Mouse (Mus musculus) testis, adult 2 months (tissue): ENCODE data around the gene Gzma. TPM values are rescaled to one million over a fixed set of nuclear protein-coding genes. Genes with fewer than 3 reads are reported as not detected.

Experiments used
- H3K27ac ChIP-seq: fragments of 200-500 bp; 2 replicates; pipeline ENCODE4 v1.5.1; 2012; ENCODE audit warnings: low read depth, low read length; ENCODE audit not compliant: control insufficient read depth, insufficient read depth
- H3K27me3 ChIP-seq: fragments of 200-500 bp; 2 replicates; pipeline ENCODE4 v1.6.1; 2012; ENCODE audit warnings: mild to moderate bottlenecking, low read length, moderate library complexity; ENCODE audit not compliant: control insufficient read depth, insufficient read depth
- H3K36me3 ChIP-seq: fragments of 200-500 bp; 2 replicates; pipeline ENCODE4 v1.6.1; 2012; ENCODE audit warnings: mild to moderate bottlenecking, low read length; ENCODE audit not compliant: control insufficient read depth, insufficient read depth
- H3K4me1 ChIP-seq: fragments of 200-500 bp; 2 replicates; pipeline ENCODE4 v1.6.1; 2012; ENCODE audit warnings: low read length; ENCODE audit not compliant: control insufficient read depth, insufficient read depth
- H3K4me3 ChIP-seq: fragments of 200-500 bp; 2 replicates; pipeline ENCODE4 v1.5.1; 2012; ENCODE audit warnings: low read depth, mild to moderate bottlenecking, low read length, moderate library complexity, mixed read lengths; ENCODE audit not compliant: control insufficient read depth
- CTCF ChIP-seq: fragments of 200-500 bp; IDR thresholded peaks from 2 replicates; pipeline ENCODE4 v1.5.1; 2012; ENCODE audit warnings: low read depth, mild to moderate bottlenecking, inconsistent platforms, low read length, moderate library complexity; ENCODE audit not compliant: control insufficient read depth, insufficient read depth, insufficient replicate concordance
- POLR2A ChIP-seq: fragments of 200-500 bp; IDR thresholded peaks from 2 replicates; pipeline ENCODE4 v1.6.1; 2012; ENCODE audit warnings: low read depth, mild to moderate bottlenecking, inconsistent platforms, low read length, moderate library complexity; ENCODE audit not compliant: control insufficient read depth
- polyA plus RNA-seq: library from polyadenylated mRNA; depleted of rRNA; stranded (reverse); fragments of >200 nt; gene quantifications from 2 replicates; pipeline ENCODE4 v1.2.3, GENCODE M21; 2012

The Gzma gene
- polyA plus RNA-seq, 1 experiment = 0.16 TPM

DNA sequence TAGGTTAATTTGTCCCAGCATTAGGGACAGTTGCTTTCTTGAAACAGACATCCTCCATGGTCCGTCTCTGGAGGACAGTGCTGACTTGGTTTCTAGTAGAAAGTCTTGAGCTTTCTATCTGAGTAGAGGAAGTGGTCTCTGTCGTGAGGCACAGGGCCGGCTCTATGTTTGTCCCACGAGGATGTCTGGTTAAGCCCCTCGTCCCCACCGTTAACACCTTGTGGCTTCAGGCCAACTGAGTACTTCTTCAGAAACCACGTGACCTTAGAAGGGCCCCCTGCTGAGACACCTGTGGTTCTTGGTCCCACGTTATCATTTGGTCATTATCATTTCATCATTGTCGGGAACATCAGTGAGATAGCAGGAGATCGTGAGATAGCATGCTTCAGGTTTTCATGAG, 1.0 kb upstream of the Gzma start:
- H3K27ac ChIP-seq = no peak overlapping the region
- H3K4me3 ChIP-seq = no peak overlapping the region
- no peaks in the 10 kb centered on the region for H3K4me1 ChIP-seq
- TF ChIP-seq POLR2A = no peak
- no peak for TF ChIP-seq CTCF
- H3K36me3 ChIP-seq = no peaks in the 10 kb centered on the region
- no peaks in the 10 kb centered on the region for H3K27me3 ChIP-seq

DNA sequence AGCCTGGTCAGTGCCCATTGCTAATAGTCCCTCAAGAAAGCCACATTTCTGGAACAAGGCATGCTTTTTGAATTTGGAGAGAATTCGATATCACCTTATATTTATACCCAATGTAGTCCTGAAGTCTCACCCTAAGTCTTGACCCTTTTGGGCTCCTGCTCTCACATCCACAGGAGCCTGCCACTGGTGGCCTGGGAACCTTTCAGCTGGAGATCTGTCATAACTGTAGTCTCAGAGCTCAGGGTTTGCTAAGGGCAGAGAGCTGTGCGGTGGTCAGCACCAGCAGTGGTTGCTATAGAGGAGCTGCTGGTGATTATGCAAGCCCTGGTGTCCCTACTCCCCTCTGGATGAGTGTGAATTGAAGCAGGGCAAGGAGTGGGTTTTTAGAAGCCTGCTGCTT, 2.4 kb downstream of the Gzma start:
- TF ChIP-seq CTCF (no peak), POLR2A (no peak)
- Histone ChIP-seq H3K27me3 (no peaks in the 10 kb centered on the region), H3K36me3 (no peaks in the 10 kb centered on the region), H3K27ac (no peak overlapping the region), H3K4me1 (no peaks in the 10 kb centered on the region), H3K4me3 (no peak overlapping the region)

- Histone ChIP-seq H3K4me3 (no peak overlapping the region), H3K27ac (no peak overlapping the region), H3K4me1 (no peaks in the 10 kb centered on the region), H3K36me3 (no peaks in the 10 kb centered on the region), H3K27me3 (no peaks in the 10 kb centered on the region)
- TF ChIP-seq POLR2A (no peak), CTCF (no peak)
Measured at GRCm38 (mm10) chr13:113097011-113097410, 3.8 kb downstream of the Gzma start.

- no peaks in the 10 kb centered on the region for H3K27me3 ChIP-seq
- TF ChIP-seq CTCF (no peak), POLR2A (no peak)
Measured at GRCm38 (mm10) chr13:113094618-113095017, 6.2 kb downstream of the Gzma start.

GRCm38 (mm10) chr13:113090489-113090888, 10.3 kb downstream of the Gzma start:
- Histone ChIP-seq H3K36me3 (no peaks in the 10 kb centered on the region), H3K4me1 (no peaks in the 10 kb centered on the region; the same call in 1 of the 2 replicates), H3K4me3 (no peak overlapping the region), H3K27me3 (no peaks in the 10 kb centered on the region), H3K27ac (no peak overlapping the region)
- TF ChIP-seq CTCF = no peak
- TF ChIP-seq POLR2A = no peak

More at GRCm38 (mm10) chr13:113094618-113095017, 6.2 kb downstream of the Gzma start:
- Histone ChIP-seq H3K4me3 (no peak overlapping the region), H3K4me1 (no peaks in the 10 kb centered on the region; the same call in 1 of the 2 replicates), H3K27ac (no peak overlapping the region), H3K36me3 (no peaks in the 10 kb centered on the region)

DNA sequence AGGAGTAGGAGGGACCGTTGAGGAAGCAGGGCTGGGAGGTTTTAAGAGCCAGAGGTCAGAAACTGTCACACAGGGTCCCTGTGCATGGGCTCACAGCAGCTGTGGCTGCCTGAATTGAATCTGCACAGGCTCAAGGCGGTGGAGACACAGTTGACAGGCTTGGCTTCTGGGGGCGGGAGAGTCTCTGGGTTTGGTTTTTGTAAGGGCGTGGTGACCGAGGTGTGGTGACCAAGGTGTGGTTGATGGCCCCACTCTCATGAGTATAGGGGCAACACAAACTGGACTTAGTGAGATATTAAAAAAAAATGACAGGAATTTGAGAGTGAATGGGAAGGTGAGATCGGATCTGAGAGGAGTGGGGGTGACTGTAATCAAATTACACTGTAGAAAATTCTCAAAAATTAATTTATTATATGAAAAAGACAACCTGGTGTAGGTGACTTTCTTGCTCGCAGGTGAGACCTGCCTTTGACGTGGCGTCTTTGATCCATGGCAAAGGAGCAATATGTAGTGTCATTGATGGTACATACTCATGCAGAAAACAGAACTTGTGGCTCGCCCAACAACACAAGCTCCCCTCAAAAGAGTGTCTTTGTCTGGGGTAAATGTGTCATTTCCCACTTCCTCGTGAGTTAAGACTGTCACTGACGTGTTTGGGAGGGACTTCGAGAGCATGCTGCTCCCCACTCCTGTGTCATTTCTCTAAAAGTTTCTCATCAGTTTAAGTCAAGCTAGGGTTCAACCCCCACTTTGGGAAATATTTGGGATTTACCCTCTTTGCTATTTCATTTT, 13.4 kb downstream of the Gzma start:
- Histone ChIP-seq H3K27ac (no peak overlapping the region), H3K36me3 (no peaks in the 10 kb centered on the region), H3K27me3 (no peaks in the 10 kb centered on the region), H3K4me3 (no peak overlapping the region), H3K4me1 (no peaks in the 10 kb centered on the region; the same call in 1 of the 2 replicates)
- TF ChIP-seq POLR2A (no peak), CTCF (no peak)

GRCm38 (mm10) chr13:113084732-113085131, 16.0 kb downstream of the Gzma start:
- Histone ChIP-seq H3K36me3 (no peaks in the 10 kb centered on the region), H3K4me1 (no peaks in the 10 kb centered on the region), H3K27me3 (no peaks in the 10 kb centered on the region), H3K4me3 (no peak overlapping the region), H3K27ac (no peak overlapping the region)
- no peak for TF ChIP-seq POLR2A
- TF ChIP-seq CTCF = no peak
